Mouse (Mus musculus) G1E (cell line): ENCODE measurements at regions not wholly inside any gene's neighbourhood (a gene's known extent, or its start where the extent isn't known, plus 50 kb on each side); places are given as distances from the start of the nearest gene placed in this dataset.
"Not testable (repeated sequence)": the region's sequence is repeated elsewhere in the genome, so short reads cannot be mapped to it uniquely, and the experiment has no call there.

Source experiments
- ATAC-seq: 2 replicates; pipeline ENCODE4 v1.8.0; 2016; ENCODE audit warnings: mild to moderate bottlenecking; ENCODE audit not compliant: insufficient number of reproducible peaks, poor library complexity, low FRiP score, severe bottlenecking; ENCODE audit errors: extremely low read depth
- DNase-seq: peaks from one replicate; pipeline ENCODE4 v3.0.0; 2012; ENCODE audit warnings: low spot score
- H3K27me3 ChIP-seq: 2 replicates; pipeline ENCODE4 v1.6.1; 2012; ENCODE audit warnings: mild to moderate bottlenecking, low read length, inconsistent platforms; ENCODE audit not compliant: insufficient read depth
- H3K36me3 ChIP-seq: replicated peaks from 2 replicates; pipeline ENCODE3; 2012; ENCODE audit warnings: mild to moderate bottlenecking, inconsistent platforms
- H3K4me1 ChIP-seq: 2 replicates; pipeline ENCODE4 v1.6.1; 2012; ENCODE audit warnings: low read depth, low read length, inconsistent platforms, mixed read lengths; ENCODE audit not compliant: insufficient read depth
- H3K4me3 ChIP-seq: 2 replicates; pipeline ENCODE4 v1.5.1; 2012; ENCODE audit warnings: low read depth, mild to moderate bottlenecking, inconsistent platforms, low read length, moderate library complexity, mixed read lengths
- H3K9me3 ChIP-seq: replicated peaks from 2 replicates; pipeline ENCODE4 v1.6.1; 2012; ENCODE audit warnings: inconsistent platforms
- CTCF ChIP-seq: IDR thresholded peaks from 2 replicates; pipeline ENCODE4 v1.5.1; 2012; ENCODE audit warnings: low read depth, low read length, inconsistent platforms, mixed read lengths
- GATA1 ChIP-seq: IDR thresholded peaks from 2 replicates; pipeline ENCODE4 v1.6.1; 2012; ENCODE audit warnings: borderline replicate concordance, low read length, inconsistent platforms, mixed read lengths
- GATA2 ChIP-seq: IDR thresholded peaks from 2 replicates; pipeline ENCODE4 v1.6.1; 2012; ENCODE audit warnings: low read depth, low read length, inconsistent platforms, borderline replicate concordance
- POLR2AphosphoS5 ChIP-seq: IDR thresholded peaks from 2 replicates; pipeline ENCODE4 v1.6.1; 2012; ENCODE audit warnings: low read depth, low read length, inconsistent platforms; ENCODE audit not compliant: insufficient replicate concordance
- TAL1 ChIP-seq: conservative IDR thresholded peaks from 2 replicates; pipeline ENCODE4 v1.6.1; 2012; ENCODE audit warnings: low read depth, low read length, inconsistent platforms, mixed read lengths

DNA sequence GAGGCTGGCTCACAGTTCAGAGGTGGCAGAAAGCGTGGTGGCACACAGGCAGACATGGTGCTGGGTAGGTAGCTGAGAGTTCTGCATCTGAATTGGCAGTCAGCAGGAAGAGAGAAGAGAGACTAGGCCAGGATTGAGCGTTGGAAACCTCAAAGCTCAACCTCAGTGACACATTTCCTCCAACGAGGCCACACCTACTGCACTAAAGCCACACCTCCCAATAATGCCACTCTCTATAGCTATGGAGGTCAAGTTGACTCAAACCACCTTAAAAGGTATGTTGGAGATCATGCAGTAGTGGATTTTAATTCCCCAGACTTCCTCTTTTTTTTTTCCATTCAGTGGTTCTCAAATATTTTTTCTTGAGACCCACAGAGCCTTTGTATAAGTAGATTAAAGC, 57.1 kb downstream of the Ccdc54 start:
- ATAC-seq (no peak), DNase-seq (no peak)
- H3K36me3 ChIP-seq = no peaks in the 10 kb centered on the region
- H3K27me3 ChIP-seq = peaks cover 18% of the 10 kb centered on the region
- H3K4me3 ChIP-seq = no peak overlapping the region
- peaks cover 12% of the 10 kb centered on the region for H3K4me1 ChIP-seq
- H3K9me3 ChIP-seq = no peaks in the 10 kb centered on the region
- no peak for TF ChIP-seq CTCF
- TF ChIP-seq TAL1 = no peak
- TF ChIP-seq GATA1 = no peak
- TF ChIP-seq POLR2AphosphoS5 = no peak
- no peak for TF ChIP-seq GATA2

GRCm38 (mm10) chr16:50529511-50530416, 61.2 kb downstream of the Ccdc54 start:
- H3K4me3 ChIP-seq = peak overlapping the region; percentile 62; the same call in 1 of the 2 replicates
- no peaks in the 10 kb centered on the region for H3K9me3 ChIP-seq
- peaks cover 12% of the 10 kb centered on the region for H3K4me1 ChIP-seq
- DNase-seq (peak; percentile 19), ATAC-seq (peak; percentile 45; the same call in 1 of the 2 replicates)
- TF ChIP-seq CTCF = peak; percentile 43; the same call in 1 of the 2 replicates
- no peak for TF ChIP-seq TAL1
- H3K36me3 ChIP-seq = no peaks in the 10 kb centered on the region
- peaks cover 24% of the 10 kb centered on the region for H3K27me3 ChIP-seq

GRCm38 (mm10) chr16:50528677-50529510, 62.1 kb downstream of the Ccdc54 start:
- Histone ChIP-seq H3K36me3 (no peaks in the 10 kb centered on the region), H3K9me3 (no peaks in the 10 kb centered on the region), H3K4me1 (peaks cover 12% of the 10 kb centered on the region), H3K27me3 (peaks cover 24% of the 10 kb centered on the region), H3K4me3 (peak overlapping the region; percentile 62; the same call in 1 of the 2 replicates)
- ATAC-seq = no peak
- peak; percentile 2 for DNase-seq
- no peak for TF ChIP-seq GATA1
- TF ChIP-seq POLR2AphosphoS5 = no peak
- TF ChIP-seq TAL1 = no peak
- no peak for TF ChIP-seq GATA2
- no peak for TF ChIP-seq CTCF

- H3K27me3 ChIP-seq = peaks cover 24% of the 10 kb centered on the region
- TF ChIP-seq GATA1 (no peak), POLR2AphosphoS5 (no peak), CTCF (no peak), GATA2 (no peak)
- no peak for ATAC-seq
- no peaks in the 10 kb centered on the region for H3K9me3 ChIP-seq
- H3K36me3 ChIP-seq = no peaks in the 10 kb centered on the region
- H3K4me3 ChIP-seq = no peak overlapping the region; the same call in 1 of the 2 replicates
- peaks cover 12% of the 10 kb centered on the region for H3K4me1 ChIP-seq
- no peak for DNase-seq
Observed at GRCm38 (mm10) chr16:50528355-50528676, 62.6 kb downstream of the Ccdc54 start.

- H3K9me3 ChIP-seq, H3K4me3 ChIP-seq, DNase-seq, ATAC-seq, H3K36me3 ChIP-seq: not testable (repeated sequence)
- Histone ChIP-seq H3K4me1 (peaks cover 12% of the 10 kb centered on the region), H3K27me3 (peaks cover 26% of the 10 kb centered on the region)
Observed at GRCm38 (mm10) chr16:50526930-50527329, 64.0 kb downstream of the Ccdc54 start.

GRCm38 (mm10) chr16:50525934-50526366, 65.0 kb downstream of the Ccdc54 start:
- DNase-seq = no peak
- Histone ChIP-seq H3K4me3 (no peak overlapping the region), H3K36me3 (no peaks in the 10 kb centered on the region), H3K27me3 (peaks cover 26% of the 10 kb centered on the region), H3K4me1 (peaks cover 12% of the 10 kb centered on the region), H3K9me3 (no peaks in the 10 kb centered on the region)
- ATAC-seq = no peak
- TF ChIP-seq CTCF (no peak), TAL1 (no peak), POLR2AphosphoS5 (no peak), GATA2 (no peak), GATA1 (no peak)
